Mouse (Mus musculus): ENCODE data around the gene Ptdss2. TPM values are rescaled to one million over a fixed set of nuclear protein-coding genes. Genes with fewer than 3 reads are reported as not detected.

Gene Ptdss2
- polyA plus RNA-seq, 1 experiment: 84.6 TPM

DNA sequence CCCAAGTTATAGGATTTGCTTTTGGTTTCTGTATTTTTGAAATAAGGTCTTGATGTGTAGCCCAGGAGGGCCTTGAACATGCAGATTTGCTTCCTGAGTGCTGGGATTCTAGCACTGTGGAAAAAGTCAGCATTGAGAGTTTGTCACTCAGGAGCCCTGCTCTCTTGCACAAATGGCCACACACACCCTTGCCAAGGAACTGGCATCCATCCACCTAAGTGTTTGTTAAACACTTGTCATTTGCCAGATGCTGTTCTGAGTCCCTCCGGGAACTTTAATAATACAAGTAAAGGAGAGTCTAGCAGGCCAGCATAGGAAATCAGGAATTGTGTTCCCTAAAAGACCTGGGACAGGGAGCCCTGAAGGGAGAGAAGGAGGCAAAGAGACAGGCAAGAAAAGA, 47.1 kb downstream of the Ptdss2 start:
- 95% methylated on average over 1 of the region's 1 CpGs for WGBS
- Histone ChIP-seq H3K4me3 (replicated peaks; ENCODE audit: control insufficient read depth, low read depth, low read length) (no peak overlapping the region), H3K27ac (ENCODE audit: control insufficient read depth, insufficient read depth, low read depth, low read length, poor library complexity) (no peak overlapping the region), H3K4me1 (ENCODE audit: control insufficient read depth, insufficient read depth, low read length) (peaks cover 4% of the 10 kb centered on the region; the same call in 1 of the 2 replicates)
- TF ChIP-seq POLR2A (IDR thresholded peaks at IDR 0.05; ENCODE audit: borderline replicate concordance, control insufficient read depth, low read depth, low read length) (no peak), CTCF (IDR thresholded peaks at IDR 0.05; ENCODE audit: control insufficient read depth, insufficient read depth, low read length) (no peak)

DNA sequence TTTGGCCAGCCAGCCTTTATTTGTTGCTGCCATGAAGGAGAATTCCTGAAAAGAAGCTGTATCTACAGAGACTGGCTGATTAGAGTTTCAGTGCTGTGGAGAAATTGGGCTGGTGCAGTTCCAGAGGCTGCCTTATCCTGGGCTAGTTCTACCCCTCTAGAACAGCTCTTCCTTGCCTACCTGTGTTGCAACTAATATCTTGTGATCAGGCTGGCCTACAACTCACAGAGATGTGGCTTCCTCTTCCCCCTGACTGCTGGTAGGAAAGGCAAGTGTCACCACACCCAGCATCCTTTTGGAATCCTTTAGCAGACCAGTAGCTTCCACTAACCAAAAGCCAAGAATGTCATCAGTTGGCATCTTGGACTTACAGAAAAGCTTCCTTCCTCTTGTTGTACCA, 47.7 kb downstream of the Ptdss2 start:
- TF ChIP-seq POLR2A (IDR thresholded peaks at IDR 0.05; ENCODE audit: borderline replicate concordance, control insufficient read depth, low read depth, low read length) (no peak), CTCF (IDR thresholded peaks at IDR 0.05; ENCODE audit: control insufficient read depth, insufficient read depth, low read length) (no peak)
- Histone ChIP-seq H3K4me3 (replicated peaks; ENCODE audit: control insufficient read depth, low read depth, low read length) (no peak overlapping the region), H3K27ac (ENCODE audit: control insufficient read depth, insufficient read depth, low read depth, low read length, poor library complexity) (no peak overlapping the region), H3K4me1 (ENCODE audit: control insufficient read depth, insufficient read depth, low read length) (peaks cover 4% of the 10 kb centered on the region; the same call in 1 of the 2 replicates)

DNA sequence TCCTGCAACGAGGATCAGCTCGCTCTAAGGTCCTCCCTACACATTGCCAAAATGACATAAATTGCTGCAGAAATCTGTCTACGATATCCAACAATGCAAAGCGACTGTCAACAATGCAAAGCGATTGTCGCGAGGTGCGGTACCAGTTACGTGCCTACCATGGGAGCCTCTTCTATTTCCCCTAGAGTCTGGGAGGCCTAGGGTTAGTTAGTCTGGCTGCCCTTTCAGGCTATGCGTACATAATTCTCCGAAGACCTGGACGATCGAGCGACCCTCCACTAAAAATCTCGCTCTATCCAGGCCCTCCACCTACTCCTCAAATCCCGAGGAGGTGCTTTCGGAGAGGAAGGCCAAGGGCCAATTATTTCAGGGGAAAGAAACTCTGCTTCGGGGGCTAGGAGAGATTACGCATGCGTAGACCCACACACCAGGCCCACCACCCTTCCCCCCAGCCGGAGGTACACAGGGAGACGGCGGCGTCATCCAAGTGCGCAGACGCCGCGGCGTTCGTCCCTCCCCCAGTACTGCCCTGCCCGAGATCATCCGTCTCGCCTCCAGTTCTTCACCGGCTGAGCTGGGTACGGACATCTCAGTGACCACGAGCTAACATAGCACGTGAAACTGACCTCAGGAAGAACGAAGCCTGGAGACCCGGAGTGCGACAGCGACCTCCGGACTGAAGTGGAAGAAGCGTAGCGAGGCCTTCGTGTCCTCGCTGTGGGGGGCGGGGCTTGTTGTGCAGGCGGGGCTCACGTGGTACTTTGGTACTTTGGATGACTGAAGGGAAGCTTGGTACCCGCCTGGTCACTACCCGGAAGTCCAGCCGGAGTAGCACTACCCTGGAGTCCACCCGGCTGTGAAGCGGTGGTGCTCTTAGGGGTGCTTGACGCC, 50.2 kb downstream of the Ptdss2 start, which contains the start of gene Rnh1:
TSS of gene Rnh1 (minus strand) at position 742 of the 891 bp plus-strand sequence.
- H3K4me1 ChIP-seq (ENCODE audit: control insufficient read depth, insufficient read depth, low read length): peaks cover 4% of the 10 kb centered on the region; the same call in 1 of the 2 replicates
- peak within 1 kb of the TSS; percentile 99 for H3K4me3 ChIP-seq (replicated peaks; ENCODE audit: control insufficient read depth, low read depth, low read length)
- peak; percentile 72; the same call in 1 of the 2 replicates for TF ChIP-seq POLR2A (IDR thresholded peaks at IDR 0.05; ENCODE audit: borderline replicate concordance, control insufficient read depth, low read depth, low read length)
- TF ChIP-seq CTCF (IDR thresholded peaks at IDR 0.05; ENCODE audit: control insufficient read depth, insufficient read depth, low read length): 0 out of 2 replicates have a peak, but pooled peaks have one; percentile 4
- H3K27ac ChIP-seq (ENCODE audit: control insufficient read depth, insufficient read depth, low read depth, low read length, poor library complexity): peak within 1 kb of the TSS; percentile 96
- WGBS: under 1% methylated on average over 55 of the region's 55 CpGs

DNA sequence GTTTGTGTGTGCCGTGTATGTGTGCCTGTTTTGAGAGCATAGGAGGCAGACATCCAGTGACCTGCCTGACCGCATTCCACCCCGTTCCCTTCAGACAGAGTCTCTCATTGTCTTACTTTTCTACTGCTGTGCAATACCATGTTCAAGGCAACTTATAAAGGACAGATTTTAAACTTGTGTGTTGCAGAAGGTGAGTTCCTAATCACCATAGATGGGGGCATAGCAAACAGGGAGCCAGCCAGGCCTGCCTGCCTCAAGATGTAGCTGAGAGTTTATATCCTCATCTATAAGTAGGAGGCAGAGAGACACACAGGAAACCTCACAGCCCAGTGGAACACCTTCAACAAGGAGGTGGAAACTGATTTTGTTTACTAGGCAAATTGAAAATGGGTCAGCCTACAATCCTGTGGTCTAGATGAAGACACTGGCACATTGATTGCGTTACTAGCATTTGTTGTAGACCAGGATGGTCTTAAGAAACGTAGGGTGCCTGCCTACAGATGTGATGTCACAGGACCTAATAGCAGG, 51.2 kb downstream of the Ptdss2 start:
- WGBS: 53% methylated on average over 5 of the region's 5 CpGs
- H3K27ac ChIP-seq (ENCODE audit: control insufficient read depth, insufficient read depth, low read depth, low read length, poor library complexity): no peak overlapping the region

DNA sequence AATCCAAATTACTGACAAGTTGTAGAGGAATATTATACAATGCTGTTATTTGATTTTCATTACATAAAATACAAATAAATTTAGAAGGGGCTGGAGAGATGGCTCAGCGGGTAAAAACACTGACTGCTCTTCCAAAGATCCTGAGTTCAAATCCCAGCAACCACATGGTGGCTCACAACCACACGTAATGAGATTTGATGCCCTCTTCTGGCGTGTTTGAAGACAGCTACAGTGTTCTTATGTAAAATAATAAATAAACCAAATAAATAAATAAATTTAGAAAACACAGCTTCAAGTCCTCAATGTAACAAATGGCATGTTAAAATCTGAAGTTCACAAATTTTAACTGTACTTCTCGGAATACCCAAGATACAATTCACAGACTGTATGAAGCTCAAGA, 52.9 kb downstream of the Ptdss2 start:
- Histone ChIP-seq H3K27ac (ENCODE audit: control insufficient read depth, insufficient read depth, low read depth, low read length, poor library complexity) (no peak overlapping the region), H3K4me3 (replicated peaks; ENCODE audit: control insufficient read depth, low read depth, low read length) (no peak overlapping the region), H3K4me1 (ENCODE audit: control insufficient read depth, insufficient read depth, low read length) (peaks cover 1% of the 10 kb centered on the region; the same call in 1 of the 2 replicates)
- TF ChIP-seq POLR2A (IDR thresholded peaks at IDR 0.05; ENCODE audit: borderline replicate concordance, control insufficient read depth, low read depth, low read length) (no peak), CTCF (IDR thresholded peaks at IDR 0.05; ENCODE audit: control insufficient read depth, insufficient read depth, low read length) (no peak)
- 71% methylated on average over 4 of the region's 4 CpGs for WGBS

More for the DNA sequence above, 51.2 kb downstream of the Ptdss2 start:
- H3K4me1 ChIP-seq (ENCODE audit: control insufficient read depth, insufficient read depth, low read length): peaks cover 4% of the 10 kb centered on the region; the same call in 1 of the 2 replicates
- TF ChIP-seq CTCF (IDR thresholded peaks at IDR 0.05; ENCODE audit: control insufficient read depth, insufficient read depth, low read length) (no peak), POLR2A (IDR thresholded peaks at IDR 0.05; ENCODE audit: borderline replicate concordance, control insufficient read depth, low read depth, low read length) (no peak)
- H3K4me3 ChIP-seq (replicated peaks; ENCODE audit: control insufficient read depth, low read depth, low read length): no peak overlapping the region

DNA sequence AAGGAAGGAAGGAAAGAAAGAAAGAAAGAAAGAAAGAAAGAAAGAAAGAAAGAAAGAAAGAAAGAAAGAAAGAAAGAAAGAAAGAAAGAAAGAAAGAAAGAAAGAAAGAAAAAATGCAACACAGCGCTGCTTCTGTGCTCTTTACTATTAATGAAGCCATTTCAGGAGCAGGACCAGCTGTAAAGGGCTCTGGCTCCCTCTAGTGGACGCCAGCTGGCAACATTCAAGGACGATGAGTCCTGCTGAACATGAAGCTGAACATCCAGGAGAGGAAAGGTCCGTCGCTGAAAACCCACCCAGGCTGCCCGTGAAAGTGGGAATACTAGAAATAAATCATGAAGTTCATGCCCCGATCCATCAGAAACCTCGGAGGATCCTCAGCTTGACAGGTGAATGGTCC, 54.0 kb downstream of the Ptdss2 start:
- H3K27ac ChIP-seq (ENCODE audit: control insufficient read depth, insufficient read depth, low read depth, low read length, poor library complexity): no peak overlapping the region
- TF ChIP-seq CTCF (IDR thresholded peaks at IDR 0.05; ENCODE audit: control insufficient read depth, insufficient read depth, low read length) (peak; percentile 100), POLR2A (IDR thresholded peaks at IDR 0.05; ENCODE audit: borderline replicate concordance, control insufficient read depth, low read depth, low read length) (no peak)
- H3K4me3 ChIP-seq (replicated peaks; ENCODE audit: control insufficient read depth, low read depth, low read length): no peak overlapping the region
- no peaks in the 10 kb centered on the region; the same call in 1 of the 2 replicates for H3K4me1 ChIP-seq (ENCODE audit: control insufficient read depth, insufficient read depth, low read length)
- WGBS: 2% methylated on average over 8 of the region's 8 CpGs

DNA sequence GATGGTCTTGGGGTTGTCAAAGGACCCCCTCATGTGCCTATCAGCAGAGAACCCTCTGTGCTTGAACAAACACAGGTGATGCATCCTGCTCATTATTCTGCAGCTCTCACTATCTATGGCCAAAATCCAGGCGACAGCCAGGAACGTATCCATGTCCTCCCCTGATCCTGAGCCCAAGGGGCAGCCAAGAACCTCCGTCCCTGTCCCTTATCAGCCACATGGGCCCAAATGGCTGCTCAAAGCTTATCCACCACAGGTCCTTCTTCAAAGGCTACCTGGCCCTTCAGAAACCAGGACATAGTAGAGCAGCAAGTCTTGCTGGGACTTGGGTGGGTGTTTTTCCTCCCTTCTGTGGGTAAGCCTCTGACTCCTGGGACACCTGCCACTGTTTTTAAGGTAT, 66.0 kb downstream of the Ptdss2 start:
- H3K4me3 ChIP-seq (replicated peaks; ENCODE audit: control insufficient read depth, low read depth, low read length): no peak overlapping the region
- WGBS: 79% methylated on average over 3 of the region's 3 CpGs
- TF ChIP-seq POLR2A (IDR thresholded peaks at IDR 0.05; ENCODE audit: borderline replicate concordance, control insufficient read depth, low read depth, low read length) (no peak), CTCF (IDR thresholded peaks at IDR 0.05; ENCODE audit: control insufficient read depth, insufficient read depth, low read length) (no peak)
- peaks cover 2% of the 10 kb centered on the region; the same call in 1 of the 2 replicates for H3K4me1 ChIP-seq (ENCODE audit: control insufficient read depth, insufficient read depth, low read length)
- no peak overlapping the region for H3K27ac ChIP-seq (ENCODE audit: control insufficient read depth, insufficient read depth, low read depth, low read length, poor library complexity)

DNA sequence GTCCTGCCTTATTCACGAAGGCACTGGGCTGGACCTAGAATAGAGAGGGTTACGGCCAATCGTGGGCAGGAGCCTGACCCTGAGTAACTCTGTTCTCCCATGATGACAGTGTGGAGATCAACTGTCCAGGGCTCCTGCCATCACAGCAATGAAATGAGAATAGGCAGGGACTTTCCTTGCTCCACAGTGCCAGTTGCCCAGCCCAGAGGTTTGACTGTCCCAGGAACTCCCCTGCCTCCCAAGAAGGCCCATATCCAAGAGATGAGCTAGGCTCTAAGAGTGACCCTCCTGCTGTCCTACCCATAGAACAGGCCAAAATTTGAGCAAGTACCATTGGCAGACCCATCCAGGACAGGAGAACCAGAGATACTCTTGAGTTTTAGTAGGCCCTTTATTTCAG, 66.6 kb downstream of the Ptdss2 start:
- WGBS: 93% methylated on average over 3 of the region's 3 CpGs
- no peak for TF ChIP-seq POLR2A (IDR thresholded peaks at IDR 0.05; ENCODE audit: borderline replicate concordance, control insufficient read depth, low read depth, low read length)
- no peak for TF ChIP-seq CTCF (IDR thresholded peaks at IDR 0.05; ENCODE audit: control insufficient read depth, insufficient read depth, low read length)
- Histone ChIP-seq H3K27ac (ENCODE audit: control insufficient read depth, insufficient read depth, low read depth, low read length, poor library complexity) (no peak overlapping the region), H3K4me3 (replicated peaks; ENCODE audit: control insufficient read depth, low read depth, low read length) (no peak overlapping the region), H3K4me1 (ENCODE audit: control insufficient read depth, insufficient read depth, low read length) (peaks cover 2% of the 10 kb centered on the region; the same call in 1 of the 2 replicates)
